Mouse (Mus musculus): ENCODE results near the gene Bcor. TPM values are rescaled to one million over a fixed set of nuclear protein-coding genes. Genes with fewer than 3 reads are reported as not detected.

Bcor gene
- polyA plus RNA-seq (2015; fragmentation: Nextera tagmentation; extraction: Ambion mirVana), result 4.0 and 4.2 TPM in 2 replicates

- peak within 1 kb of the TSS; percentile 44 for H3K4me3 ChIP-seq (ENCODE audit: low read depth, low read length)
- ATAC-seq (peak; percentile 55), DNase-seq (peak; percentile 70)
- TF ChIP-seq EP300 (IDR thresholded peaks at IDR 0.05; ENCODE audit: low read depth) (no peak), CTCF (IDR thresholded peaks at IDR 0.05; ENCODE audit: low read depth) (no peak)
- H3K9ac ChIP-seq (replicated peaks), result peak within 1 kb of the TSS; percentile 55; the same call in 1 of the 2 replicates
- no peaks in the 10 kb centered on the region for H3K36me3 ChIP-seq (replicated peaks; ENCODE audit: insufficient read depth, low read length)
- H3K27me3 ChIP-seq (ENCODE audit: insufficient read depth, low read length), result peaks cover 43% of the 10 kb centered on the region
- 7% methylated on average over 38 of the region's 56 CpGs for WGBS (ENCODE audit: insufficient replicate concordance)
- H3K9me3 ChIP-seq (ENCODE audit: low read length), result no peaks in the 10 kb centered on the region
- 0 out of 2 replicates have a peak, but pooled peaks cover 2% of the 10 kb centered on the region for H3K4me1 ChIP-seq (ENCODE audit: insufficient read depth)
- H3K27ac ChIP-seq (ENCODE audit: low read depth), result peak within 1 kb of the TSS; percentile 77
- peak within 1 kb of the TSS; percentile 72 for H3K4me2 ChIP-seq (ENCODE audit: low read depth, low read length)
Observed at GRCm38 (mm10) chrX:12159981-12160656, at the start of gene Bcor. TSS of gene Bcor (minus strand) at chrX:12160355.

- Histone ChIP-seq H3K36me3 (replicated peaks; ENCODE audit: insufficient read depth, low read length) (no peaks in the 10 kb centered on the region), H3K27ac (ENCODE audit: low read depth) (no peak overlapping the region), H3K4me1 (ENCODE audit: insufficient read depth) (no peaks in the 10 kb centered on the region), H3K27me3 (ENCODE audit: insufficient read depth, low read length) (no peaks in the 10 kb centered on the region), H3K9ac (replicated peaks) (no peak overlapping the region), H3K9me3 (ENCODE audit: low read length) (no peaks in the 10 kb centered on the region), H3K4me3 (ENCODE audit: low read depth, low read length) (no peak overlapping the region), H3K4me2 (ENCODE audit: low read depth, low read length) (no peak overlapping the region)
- DNase-seq (no peak), ATAC-seq (no peak)
- 72% methylated on average over 3 of the region's 3 CpGs for WGBS (ENCODE audit: insufficient replicate concordance)
- no peak for TF ChIP-seq EP300 (IDR thresholded peaks at IDR 0.05; ENCODE audit: low read depth)
- TF ChIP-seq CTCF (IDR thresholded peaks at IDR 0.05; ENCODE audit: low read depth), result no peak
Observed at GRCm38 (mm10) chrX:12202951-12203350, 42.8 kb upstream of the Bcor start.

GRCm38 (mm10) chrX:12201111-12201510 is 41.0 kb upstream of the Bcor start:
- WGBS (ENCODE audit: insufficient replicate concordance), result 94% methylated on average over 3 of the region's 3 CpGs
- TF ChIP-seq CTCF (IDR thresholded peaks at IDR 0.05; ENCODE audit: low read depth) (no peak), EP300 (IDR thresholded peaks at IDR 0.05; ENCODE audit: low read depth) (no peak)
- H3K4me2 ChIP-seq (ENCODE audit: low read depth, low read length), result no peak overlapping the region
- no peaks in the 10 kb centered on the region for H3K4me1 ChIP-seq (ENCODE audit: insufficient read depth)
- H3K27me3 ChIP-seq (ENCODE audit: insufficient read depth, low read length), result no peaks in the 10 kb centered on the region
- no peak overlapping the region for H3K27ac ChIP-seq (ENCODE audit: low read depth)
- H3K4me3 ChIP-seq (ENCODE audit: low read depth, low read length), result no peak overlapping the region
- no peak for DNase-seq
- ATAC-seq, result no peak
- no peaks in the 10 kb centered on the region for H3K36me3 ChIP-seq (replicated peaks; ENCODE audit: insufficient read depth, low read length)
- H3K9ac ChIP-seq (replicated peaks), result no peak overlapping the region
- H3K9me3 ChIP-seq (ENCODE audit: low read length), result no peaks in the 10 kb centered on the region

- Histone ChIP-seq H3K4me1 (ENCODE audit: insufficient read depth) (no peaks in the 10 kb centered on the region), H3K36me3 (replicated peaks; ENCODE audit: insufficient read depth, low read length) (no peaks in the 10 kb centered on the region), H3K27ac (ENCODE audit: low read depth) (no peak overlapping the region), H3K9ac (replicated peaks) (no peak overlapping the region), H3K4me2 (ENCODE audit: low read depth, low read length) (no peak overlapping the region), H3K9me3 (ENCODE audit: low read length) (no peaks in the 10 kb centered on the region), H3K4me3 (ENCODE audit: low read depth, low read length) (no peak overlapping the region), H3K27me3 (ENCODE audit: insufficient read depth, low read length) (no peaks in the 10 kb centered on the region)
- no peak for TF ChIP-seq CTCF (IDR thresholded peaks at IDR 0.05; ENCODE audit: low read depth)
- TF ChIP-seq EP300 (IDR thresholded peaks at IDR 0.05; ENCODE audit: low read depth), result no peak
- ATAC-seq (no peak), DNase-seq (no peak)
- 50% methylated on average over 11 of the region's 11 CpGs for WGBS (ENCODE audit: insufficient replicate concordance)
Observed at GRCm38 (mm10) chrX:12195234-12195919, 35.2 kb upstream of the Bcor start.

GRCm38 (mm10) chrX:12192343-12192742 is 32.2 kb upstream of the Bcor start:
- 52% methylated on average over 2 of the region's 2 CpGs for WGBS (ENCODE audit: insufficient replicate concordance)
- ATAC-seq (no peak), DNase-seq (no peak)
- Histone ChIP-seq H3K4me3 (ENCODE audit: low read depth, low read length) (no peak overlapping the region), H3K27ac (ENCODE audit: low read depth) (no peak overlapping the region), H3K4me1 (ENCODE audit: insufficient read depth) (no peaks in the 10 kb centered on the region), H3K9me3 (ENCODE audit: low read length) (no peaks in the 10 kb centered on the region), H3K4me2 (ENCODE audit: low read depth, low read length) (no peak overlapping the region), H3K36me3 (replicated peaks; ENCODE audit: insufficient read depth, low read length) (no peaks in the 10 kb centered on the region), H3K9ac (replicated peaks) (no peak overlapping the region), H3K27me3 (ENCODE audit: insufficient read depth, low read length) (no peaks in the 10 kb centered on the region)
- TF ChIP-seq CTCF (IDR thresholded peaks at IDR 0.05; ENCODE audit: low read depth) (no peak), EP300 (IDR thresholded peaks at IDR 0.05; ENCODE audit: low read depth) (no peak)

GRCm38 (mm10) chrX:12189511-12189910 is 29.4 kb upstream of the Bcor start:
- H3K4me1 ChIP-seq (ENCODE audit: insufficient read depth), result no peaks in the 10 kb centered on the region
- 74% methylated on average over 4 of the region's 4 CpGs for WGBS (ENCODE audit: insufficient replicate concordance)
- no peak for ATAC-seq
- H3K4me2 ChIP-seq (ENCODE audit: low read depth, low read length), result no peak overlapping the region
- H3K4me3 ChIP-seq (ENCODE audit: low read depth, low read length), result no peak overlapping the region
- H3K36me3 ChIP-seq (replicated peaks; ENCODE audit: insufficient read depth, low read length), result no peaks in the 10 kb centered on the region
- no peak for TF ChIP-seq CTCF (IDR thresholded peaks at IDR 0.05; ENCODE audit: low read depth)
- no peak for TF ChIP-seq EP300 (IDR thresholded peaks at IDR 0.05; ENCODE audit: low read depth)
- no peak for DNase-seq
- no peaks in the 10 kb centered on the region for H3K27me3 ChIP-seq (ENCODE audit: insufficient read depth, low read length)
- H3K9me3 ChIP-seq (ENCODE audit: low read length), result no peaks in the 10 kb centered on the region
- no peak overlapping the region for H3K9ac ChIP-seq (replicated peaks)
- no peak overlapping the region for H3K27ac ChIP-seq (ENCODE audit: low read depth)

All from liver, postnatal 0 days (tissue).